In the genomic region with DNA sequence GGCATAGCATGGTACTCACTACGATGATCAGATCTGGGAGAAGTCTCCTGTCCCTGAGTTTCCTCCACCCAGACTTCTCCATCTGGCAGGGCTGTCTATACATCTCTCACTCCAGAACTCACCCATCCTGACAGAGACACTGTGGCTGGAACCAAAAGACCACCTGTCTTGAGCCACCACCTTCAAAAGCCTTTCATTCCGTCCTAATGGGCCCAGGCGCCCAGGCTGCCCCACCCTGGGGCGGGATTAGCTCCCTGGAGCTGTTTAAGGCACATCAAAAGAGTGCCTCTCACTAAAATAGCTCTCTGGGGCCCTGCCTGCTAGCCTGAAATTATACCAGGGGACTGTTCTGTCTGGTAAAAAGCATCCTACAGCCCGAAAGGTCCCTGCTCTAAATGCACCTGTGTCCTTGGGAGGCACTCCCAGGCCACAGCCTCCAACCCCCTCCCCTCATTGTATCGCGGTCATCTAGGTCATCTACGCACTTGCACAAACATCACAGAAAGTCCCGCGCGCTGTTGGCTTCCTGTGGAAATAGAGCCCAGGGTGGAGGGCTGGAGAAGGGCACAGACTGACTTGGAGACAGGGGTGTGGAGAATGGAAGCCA, we compare ENCODE assay signal across 15 mouse cellular contexts. TPM values are rescaled to one million over a fixed set of nuclear protein-coding genes. Genes with fewer than 3 reads are reported as not detected.
A peak's percentile ranks its signal among the peaks of the same experiment; 100 is the strongest.
DNase-seq lines count a peak whose midpoint lies in the region; ATAC-seq and TF ChIP-seq lines count a peak whose summit lies in the region.
"Had no signal": no experiment of that assay in that cellular context is flagged by ENCODE, and none has a peak within 500 bp of the region (broad histone marks: within the 10 kb centered on the region; RNA-seq: fewer than 3 reads in every experiment).

No protein-coding gene starts in this region.

- no peak for ATAC-seq in heart, embryonic 13.5 days (ENCODE audit: extremely low read depth, insufficient number of reproducible peaks, low FRiP score, low TSS enrichment)
- no peak for ATAC-seq in monocyte, adult 5-6 weeks (replicated peaks; ENCODE audit: insufficient number of reproducible peaks, low FRiP score, low TSS enrichment, poor library complexity, severe bottlenecking)
- ATAC-seq: CD4-positive, CD25-positive, alpha-beta regulatory T cell, adult 4 months had no signal

- H3K36me3 ChIP-seq in heart, embryonic 13.5 days = no peaks in the 10 kb centered on the region
- H3K36me3 ChIP-seq in ES-E14 (ENCODE audit: control insufficient read depth, insufficient read depth, low read length, poor library complexity, severe bottlenecking) (no peaks in the 10 kb centered on the region), myocyte (ENCODE audit: control insufficient read depth, insufficient read depth) (no peaks in the 10 kb centered on the region)
- H3K36me3 ChIP-seq: limb, embryonic 12.5 days; lung, embryonic 15.5 days; midbrain, embryonic 12.5 days; neural tube, embryonic 12.5 days had no signal

- peak overlapping the region; percentile 54 for H3K4me2 ChIP-seq in heart, embryonic 13.5 days
- H3K4me2 ChIP-seq in myocyte (ENCODE audit: low read depth) = peak overlapping the region; percentile 62
- H3K4me2 ChIP-seq: limb, embryonic 12.5 days; lung, embryonic 15.5 days; midbrain, embryonic 12.5 days; neural tube, embryonic 12.5 days had no signal

- in situ Hi-C loops in ES-E14 (cut with MboI; ENCODE audit: low sequenced_read_pairs in 2 of 2, unreplicated experiment in 2 of 2) = no loop called here

- no peak overlapping the region for H3K4me3 ChIP-seq in heart, embryonic 13.5 days
- H3K4me3 ChIP-seq in ES-E14 (ENCODE audit: insufficient read depth in 1 of 2, low read depth in 1 of 2, low read length in 2 of 2, poor library complexity in 1 of 2, severe bottlenecking in 1 of 2) (peak overlapping the region in 1 of 2 experiments; percentile 22; a peak in 3 of 4 replicates), myocyte (peak overlapping the region; percentile 16)
- H3K4me3 ChIP-seq: limb, embryonic 12.5 days; lung, embryonic 15.5 days; midbrain, embryonic 12.5 days; neural tube, embryonic 12.5 days had no signal

- H3K79me2 ChIP-seq in myocyte (ENCODE audit: control insufficient read depth, insufficient read depth) = no peaks in the 10 kb centered on the region

- 19% methylated on average over 11 of the region's 11 CpGs for WGBS in heart, embryonic 13.5 days

- H3ac ChIP-seq in myocyte (ENCODE audit: control insufficient read depth, insufficient read length) = no peak overlapping the region

- peak overlapping the region; percentile 58 for H3K9ac ChIP-seq in heart, embryonic 13.5 days
- no peak overlapping the region for H3K9ac ChIP-seq in ES-E14 (ENCODE audit: insufficient read depth, low read depth, low read length, poor library complexity, severe bottlenecking)
- H3K9ac ChIP-seq: limb, embryonic 12.5 days; lung, embryonic 15.5 days; midbrain, embryonic 12.5 days; neural tube, embryonic 12.5 days had no signal

- H3K27ac ChIP-seq in heart, embryonic 13.5 days (replicated peaks) = peak overlapping the region; percentile 75
- peak overlapping the region; percentile 33 for H3K27ac ChIP-seq in ES-E14 (ENCODE audit: insufficient read depth, low read depth, low read length, poor library complexity, severe bottlenecking)
- H3K27ac ChIP-seq: limb, embryonic 12.5 days; lung, embryonic 15.5 days; midbrain, embryonic 12.5 days; neural tube, embryonic 12.5 days had no signal

- peaks cover 52% of the 10 kb centered on the region for H3K4me1 ChIP-seq in heart, embryonic 13.5 days
- peaks cover 34 to 46% of the 10 kb centered on the region in 2 experiments for H3K4me1 ChIP-seq in ES-E14 (ENCODE audit: control insufficient read depth in 2 of 2, insufficient read depth in 2 of 2, low read length in 2 of 2, poor library complexity in 1 of 2)

- no peaks in the 10 kb centered on the region for H3K27me3 ChIP-seq in heart, embryonic 13.5 days (replicated peaks)
- no peaks in the 10 kb centered on the region for H3K27me3 ChIP-seq in myocyte (ENCODE audit: control insufficient read depth, insufficient read depth, insufficient read length)
- H3K27me3 ChIP-seq: lung, embryonic 15.5 days; neural tube, embryonic 12.5 days had no signal

- no peaks in the 10 kb centered on the region for H3K9me3 ChIP-seq in heart, embryonic 13.5 days
- H3K9me3 ChIP-seq in ES-E14 (ENCODE audit: control insufficient read depth, insufficient read depth, low read depth, low read length) = no peaks in the 10 kb centered on the region
- H3K9me3 ChIP-seq: limb, embryonic 12.5 days; lung, embryonic 15.5 days; midbrain, embryonic 12.5 days; neural tube, embryonic 12.5 days had no signal

- TF ChIP-seq POLR2A in myocyte (IDR thresholded peaks at IDR 0.05; ENCODE audit: insufficient read length, low read depth) = no peak

- DNase-seq in heart, postnatal 4 days = no peak
- DNase-seq in lung, postnatal 25 days (ENCODE audit: low spot score) = peak; percentile 28
- DNase-seq in lung, postnatal 4 days = no peak
- peak; percentile 81 for DNase-seq in ES-E14 (ENCODE audit: low read depth, low spot score)
- DNase-seq in cerebellum, postnatal 14 days = no peak
- DNase-seq: adrenal gland, postnatal 25 days; kidney, postnatal 25 days had no signal

TF ChIP-seq in ES-E14, 5 proteins besides CTCF, POLR2A, EP300 and RAD21:
- no peak for TF ChIP-seq ZC3H11A (IDR thresholded peaks at IDR 0.05; ENCODE audit: borderline replicate concordance, low read depth, low read length)
- TF ChIP-seq HCFC1 (IDR thresholded peaks at IDR 0.05; ENCODE audit: borderline replicate concordance, insufficient read depth, low read length) = no peak
- TF ChIP-seq CHD2 (IDR thresholded peaks at IDR 0.05; ENCODE audit: low read depth, low read length) = no peak
- TF ChIP-seq MAFK (IDR thresholded peaks at IDR 0.05; ENCODE audit: insufficient read depth, low read depth, low read length) = no peak
- TF ChIP-seq ZNF384 (IDR thresholded peaks at IDR 0.05; ENCODE audit: low read depth, low read length) = no peak

TF ChIP-seq in myocyte, 11 proteins besides CTCF, POLR2A, EP300 and RAD21:
- no peak for TF ChIP-seq CEBPB (IDR thresholded peaks at IDR 0.05; ENCODE audit: insufficient read depth, poor library complexity, severe bottlenecking)
- no peak for TF ChIP-seq TCF3 (IDR thresholded peaks at IDR 0.05; ENCODE audit: insufficient read length, low read depth)
- no peak for TF ChIP-seq USF1 (IDR thresholded peaks at IDR 0.05; ENCODE audit: low read depth)
- TF ChIP-seq MYOD1 (IDR thresholded peaks at IDR 0.05; ENCODE audit: control insufficient read depth in 1 of 3, insufficient read length in 2 of 3, low read depth in 2 of 3) = peak in 1 of 3 experiments; percentile 50
- TF ChIP-seq SRF (IDR thresholded peaks at IDR 0.05; ENCODE audit: control insufficient read depth, insufficient read length, low read depth) = no peak
- no peak for TF ChIP-seq REST (IDR thresholded peaks at IDR 0.05; ENCODE audit: insufficient read depth, insufficient read length)
- TF ChIP-seq POLR2AphosphoS2 (IDR thresholded peaks at IDR 0.05; ENCODE audit: insufficient read length, low read depth) = no peak
- peak in 1 of 3 experiments; percentile 40 for TF ChIP-seq MYOG (IDR thresholded peaks at IDR 0.05; ENCODE audit: control insufficient read depth in 1 of 3, insufficient read depth in 1 of 3, insufficient read length in 2 of 3, low read depth in 2 of 3)
- TF ChIP-seq TCF12 (IDR thresholded peaks at IDR 0.05; ENCODE audit: insufficient read depth, poor library complexity, severe bottlenecking) = no peak
- no peak for TF ChIP-seq E2F4 (IDR thresholded peaks at IDR 0.05; ENCODE audit: insufficient read depth)
- no peak for TF ChIP-seq MAX (IDR thresholded peaks at IDR 0.05; ENCODE audit: low read depth)

RNA-seq across cellular contexts. Expression of gene Cdkn1a, which starts 18.0 kb away (rescaled TPM):
- 38.5 and 52.3 TPM in 2 replicates for polyA plus RNA-seq in heart, embryonic 13.5 days (2015; fragmentation: Nextera tagmentation; extraction: Ambion mirVana)
- 10 to 100 TPM; 55.9 to 57.1 TPM for total RNA-seq in heart, postnatal 4 days (2021)
- 17.8 and 32.3 TPM in 2 replicates for total RNA-seq in ES-E14 (2012; rRNA removed)
- polyA plus RNA-seq in myocyte (2012; fragmentation: generic; extraction: Trizol) = 2,069 TPM
- total RNA-seq in monocyte, adult 5-6 weeks (2017) = 10.7 to 29.2 TPM (median 15.7 TPM) in 3 replicates

RNA-seq across cellular contexts. Expression of gene Srsf3, which starts 40.4 kb away (rescaled TPM):
- polyA plus RNA-seq in heart, embryonic 13.5 days (2015; fragmentation: Nextera tagmentation; extraction: Ambion mirVana) = 321 and 347 TPM in 2 replicates
- 100 to 1,000 TPM; 224 to 227 TPM for total RNA-seq in heart, postnatal 4 days (2021)
- 317 and 391 TPM in 2 replicates for total RNA-seq in ES-E14 (2012; rRNA removed)
- 98.2 TPM for polyA plus RNA-seq in myocyte (2012; fragmentation: generic; extraction: Trizol)
- total RNA-seq in monocyte, adult 5-6 weeks (2017) = 679 to 753 TPM (median 702 TPM) in 3 replicates

RNA-seq across cellular contexts. Expression of gene Rab44, which starts 41.1 kb away (rescaled TPM):
- polyA plus RNA-seq in heart, embryonic 13.5 days (2015; fragmentation: Nextera tagmentation; extraction: Ambion mirVana) = 0.18 and 0.35 TPM in 2 replicates
- under 1 TPM; 0.47 to 0.57 TPM for total RNA-seq in heart, postnatal 4 days (2021)
- total RNA-seq in ES-E14 (2012; rRNA removed) = 0.31 and 0.85 TPM in 2 replicates
- polyA plus RNA-seq in myocyte (2012; fragmentation: generic; extraction: Trizol) = 6.8 TPM
- 19.9 to 98.4 TPM (median 83.3 TPM) in 3 replicates for total RNA-seq in monocyte, adult 5-6 weeks (2017)
- polyA plus RNA-seq: CD4-positive, CD25-positive, alpha-beta regulatory T cell, adult 4 months had no signal

Comparison
In these comparisons a context has a peak if more than half of its experiments do, and no peak if none do; other contexts are left out.
1. DNase-seq: peak in lung, postnatal 25 days (single experiment) and ES-E14 (single experiment); none in heart, postnatal 4 days (single experiment), lung, postnatal 4 days (0 of 2) and cerebellum, postnatal 14 days (0 of 2).
2. RNA of gene Rab44, which starts 41.1 kb away (total RNA-seq): 19.9 to 98.4 TPM in monocyte, adult 5-6 weeks; 0.47 to 0.57 TPM in heart, postnatal 4 days and 0.31 to 0.85 TPM in ES-E14; every median in the first group is over 10 times any median in the second.